Mouse (Mus musculus): ENCODE measurements at regions not wholly inside any gene's neighbourhood (a gene's known extent, or its start where the extent isn't known, plus 50 kb on each side); places are given as distances from the start of the nearest gene placed in this dataset.

GRCm38 (mm10) chr11:111155023-111155422 is 89.1 kb downstream of the Kcnj2 start:
- DNase-seq = no peak

GRCm38 (mm10) chr11:111155747-111156146 is 89.8 kb downstream of the Kcnj2 start:
- DNase-seq = no peak

GRCm38 (mm10) chr11:111159299-111159698 is 93.3 kb downstream of the Kcnj2 start:
- no peak for DNase-seq

- DNase-seq = no peak
These were observed 98.9 kb downstream of the Kcnj2 start for GRCm38 (mm10) chr11:111164907-111165306.

- DNase-seq = no peak
These were observed 104.3 kb downstream of the Kcnj2 start for GRCm38 (mm10) chr11:111170174-111170800.

- DNase-seq = no peak
These were observed 107.6 kb downstream of the Kcnj2 start for GRCm38 (mm10) chr11:111173525-111173924.

GRCm38 (mm10) chr11:111175566-111175965 is 109.6 kb downstream of the Kcnj2 start:
- no peak for DNase-seq

GRCm38 (mm10) chr11:111177516-111177915 is 111.6 kb downstream of the Kcnj2 start:
- no peak for DNase-seq

- DNase-seq = no peak
These were observed 131.5 kb downstream of the Kcnj2 start for GRCm38 (mm10) chr11:111197422-111197821.

GRCm38 (mm10) chr11:111200512-111200911 is 134.5 kb downstream of the Kcnj2 start:
- DNase-seq = no peak

GRCm38 (mm10) chr11:111202780-111203179 is 136.8 kb downstream of the Kcnj2 start:
- no peak for DNase-seq

GRCm38 (mm10) chr11:111210565-111210964 is 144.6 kb downstream of the Kcnj2 start:
- DNase-seq = no peak

- no peak for DNase-seq
These were observed 146.2 kb downstream of the Kcnj2 start for GRCm38 (mm10) chr11:111212038-111212701.

GRCm38 (mm10) chr11:111212702-111213328 is 146.9 kb downstream of the Kcnj2 start:
- peak in 1 of 2 experiments; percentile 3 for DNase-seq

- DNase-seq = no peak
These were observed 149.0 kb downstream of the Kcnj2 start for GRCm38 (mm10) chr11:111215006-111215405.

GRCm38 (mm10) chr11:111223834-111224233 is 157.9 kb downstream of the Kcnj2 start:
- DNase-seq = no peak

GRCm38 (mm10) chr11:111227305-111227704 is 161.3 kb downstream of the Kcnj2 start:
- DNase-seq = no peak

- no peak for DNase-seq
These were observed 170.8 kb downstream of the Kcnj2 start for GRCm38 (mm10) chr11:111236741-111237140.

GRCm38 (mm10) chr11:111239784-111240183 is 173.8 kb downstream of the Kcnj2 start:
- no peak for DNase-seq

GRCm38 (mm10) chr11:111252226-111252625 is 186.3 kb downstream of the Kcnj2 start:
- no peak for DNase-seq

- no peak for DNase-seq
These were observed 190.6 kb downstream of the Kcnj2 start for GRCm38 (mm10) chr11:111256596-111256995.

GRCm38 (mm10) chr11:111260691-111261383 is 194.9 kb downstream of the Kcnj2 start:
- no peak for DNase-seq

- DNase-seq = no peak
These were observed 207.7 kb downstream of the Kcnj2 start for GRCm38 (mm10) chr11:111273651-111274050.
